Mouse (Mus musculus): ENCODE results near the gene Taar3. TPM values are rescaled to one million over a fixed set of nuclear protein-coding genes. Genes with fewer than 3 reads are reported as not detected.

The Taar3 gene
- polyA plus RNA-seq, 1 experiment, result not detected

- Histone ChIP-seq H3K27ac (ENCODE audit: insufficient read depth, low read depth, low read length) (no peak overlapping the region), H3K36me3 (ENCODE audit: control insufficient read depth, insufficient read depth, low read length) (no peaks in the 10 kb centered on the region), H3K4me1 (ENCODE audit: control insufficient read depth, insufficient read depth, low read length) (no peaks in the 10 kb centered on the region), H3K4me3 (ENCODE audit: insufficient read depth, low read depth, low read length) (no peak overlapping the region), H3K27me3 (replicated peaks; ENCODE audit: control insufficient read depth, insufficient read depth, low read length) (no peaks in the 10 kb centered on the region)
- TF ChIP-seq POLR2A (IDR thresholded peaks at IDR 0.05; ENCODE audit: low read depth, low read length) (no peak), CTCF (conservative IDR thresholded peaks at IDR 0.05; ENCODE audit: insufficient read depth, insufficient read length, low read depth, low read length) (no peak)
- no peak for DNase-seq
- WGBS, result 74% methylated on average over 6 of the region's 6 CpGs
Measured at GRCm38 (mm10) chr10:23964921-23965610, 15.7 kb downstream of the Taar3 start.

GRCm38 (mm10) chr10:23970656-23971165, 21.4 kb downstream of the Taar3 start, which contains the start of gene Taar5:
Gene Taar5 (plus strand): TSS chr10:23970706.
- Histone ChIP-seq H3K27ac (ENCODE audit: insufficient read depth, low read depth, low read length) (no peak within 1 kb of the TSS), H3K36me3 (ENCODE audit: control insufficient read depth, insufficient read depth, low read length) (no peaks in the 10 kb centered on the region), H3K4me1 (ENCODE audit: control insufficient read depth, insufficient read depth, low read length) (no peaks in the 10 kb centered on the region), H3K27me3 (replicated peaks; ENCODE audit: control insufficient read depth, insufficient read depth, low read length) (no peaks in the 10 kb centered on the region), H3K4me3 (ENCODE audit: insufficient read depth, low read depth, low read length) (no peak within 1 kb of the TSS)
- TF ChIP-seq POLR2A (IDR thresholded peaks at IDR 0.05; ENCODE audit: low read depth, low read length) (no peak), CTCF (conservative IDR thresholded peaks at IDR 0.05; ENCODE audit: insufficient read depth, insufficient read length, low read depth, low read length) (no peak)
- WGBS, result 90% methylated on average over 11 of the region's 11 CpGs
- no peak for DNase-seq

GRCm38 (mm10) chr10:23971256-23971655, 21.9 kb downstream of the Taar3 start:
- H3K36me3 ChIP-seq (ENCODE audit: control insufficient read depth, insufficient read depth, low read length), result no peaks in the 10 kb centered on the region
- TF ChIP-seq CTCF (conservative IDR thresholded peaks at IDR 0.05; ENCODE audit: insufficient read depth, insufficient read length, low read depth, low read length) (no peak), POLR2A (IDR thresholded peaks at IDR 0.05; ENCODE audit: low read depth, low read length) (no peak)
- no peak overlapping the region for H3K27ac ChIP-seq (ENCODE audit: insufficient read depth, low read depth, low read length)
- no peak for DNase-seq
- H3K4me3 ChIP-seq (ENCODE audit: insufficient read depth, low read depth, low read length), result no peak overlapping the region
- H3K4me1 ChIP-seq (ENCODE audit: control insufficient read depth, insufficient read depth, low read length), result no peaks in the 10 kb centered on the region
- WGBS, result 83% methylated on average over 5 of the region's 5 CpGs
- H3K27me3 ChIP-seq (replicated peaks; ENCODE audit: control insufficient read depth, insufficient read depth, low read length), result no peaks in the 10 kb centered on the region

- no peak for DNase-seq
- TF ChIP-seq CTCF (conservative IDR thresholded peaks at IDR 0.05; ENCODE audit: insufficient read depth, insufficient read length, low read depth, low read length) (no peak), POLR2A (IDR thresholded peaks at IDR 0.05; ENCODE audit: low read depth, low read length) (no peak)
- H3K4me3 ChIP-seq (ENCODE audit: insufficient read depth, low read depth, low read length), result no peak overlapping the region
- H3K36me3 ChIP-seq (ENCODE audit: control insufficient read depth, insufficient read depth, low read length), result no peaks in the 10 kb centered on the region
- H3K4me1 ChIP-seq (ENCODE audit: control insufficient read depth, insufficient read depth, low read length), result no peaks in the 10 kb centered on the region
- H3K27me3 ChIP-seq (replicated peaks; ENCODE audit: control insufficient read depth, insufficient read depth, low read length), result no peaks in the 10 kb centered on the region
- H3K27ac ChIP-seq (ENCODE audit: insufficient read depth, low read depth, low read length), result no peak overlapping the region
- WGBS, result 47% methylated on average over 4 of the region's 4 CpGs
Measured at GRCm38 (mm10) chr10:23977958-23978357, 28.6 kb downstream of the Taar3 start.

- Histone ChIP-seq H3K36me3 (ENCODE audit: control insufficient read depth, insufficient read depth, low read length) (no peaks in the 10 kb centered on the region), H3K27ac (ENCODE audit: insufficient read depth, low read depth, low read length) (no peak overlapping the region), H3K27me3 (replicated peaks; ENCODE audit: control insufficient read depth, insufficient read depth, low read length) (no peaks in the 10 kb centered on the region), H3K4me3 (ENCODE audit: insufficient read depth, low read depth, low read length) (no peak overlapping the region), H3K4me1 (ENCODE audit: control insufficient read depth, insufficient read depth, low read length) (no peaks in the 10 kb centered on the region)
- WGBS, result 45% methylated on average over 16 of the region's 16 CpGs
- DNase-seq, result peak; percentile 86
- TF ChIP-seq CTCF (conservative IDR thresholded peaks at IDR 0.05; ENCODE audit: insufficient read depth, insufficient read length, low read depth, low read length), result peak; percentile 84
- no peak for TF ChIP-seq POLR2A (IDR thresholded peaks at IDR 0.05; ENCODE audit: low read depth, low read length)
Measured at GRCm38 (mm10) chr10:23978901-23979705, 29.7 kb downstream of the Taar3 start.

GRCm38 (mm10) chr10:23985546-23985945, 36.2 kb downstream of the Taar3 start, which contains the start of gene Taar6:
Gene Taar6 (minus strand): TSS chr10:23985646.
- WGBS, result 70% methylated on average over 8 of the region's 8 CpGs
- TF ChIP-seq POLR2A (IDR thresholded peaks at IDR 0.05; ENCODE audit: low read depth, low read length) (no peak), CTCF (conservative IDR thresholded peaks at IDR 0.05; ENCODE audit: insufficient read depth, insufficient read length, low read depth, low read length) (no peak)
- no peak within 1 kb of the TSS for H3K27ac ChIP-seq (ENCODE audit: insufficient read depth, low read depth, low read length)

GRCm38 (mm10) chr10:23986419-23986818, 37.1 kb downstream of the Taar3 start:
- no peak overlapping the region for H3K4me3 ChIP-seq (ENCODE audit: insufficient read depth, low read depth, low read length)
- WGBS, result 76% methylated on average over 5 of the region's 5 CpGs
- peak; percentile 6 for DNase-seq
- TF ChIP-seq CTCF (conservative IDR thresholded peaks at IDR 0.05; ENCODE audit: insufficient read depth, insufficient read length, low read depth, low read length) (no peak), POLR2A (IDR thresholded peaks at IDR 0.05; ENCODE audit: low read depth, low read length) (no peak)
- H3K36me3 ChIP-seq (ENCODE audit: control insufficient read depth, insufficient read depth, low read length), result no peaks in the 10 kb centered on the region
- H3K27me3 ChIP-seq (replicated peaks; ENCODE audit: control insufficient read depth, insufficient read depth, low read length), result no peaks in the 10 kb centered on the region
- H3K4me1 ChIP-seq (ENCODE audit: control insufficient read depth, insufficient read depth, low read length), result no peaks in the 10 kb centered on the region
- H3K27ac ChIP-seq (ENCODE audit: insufficient read depth, low read depth, low read length), result no peak overlapping the region

More at GRCm38 (mm10) chr10:23985546-23985945, 36.2 kb downstream of the Taar3 start, which contains the start of gene Taar6:
- Histone ChIP-seq H3K4me1 (ENCODE audit: control insufficient read depth, insufficient read depth, low read length) (no peaks in the 10 kb centered on the region), H3K27me3 (replicated peaks; ENCODE audit: control insufficient read depth, insufficient read depth, low read length) (no peaks in the 10 kb centered on the region), H3K36me3 (ENCODE audit: control insufficient read depth, insufficient read depth, low read length) (no peaks in the 10 kb centered on the region), H3K4me3 (ENCODE audit: insufficient read depth, low read depth, low read length) (no peak within 1 kb of the TSS)
- DNase-seq, result no peak

Measured in kidney, adult 2 months (tissue).